Mouse (Mus musculus) liver, embryonic 14.5 days (tissue): Measurements from ENCODE around the gene E2f6.

Experiments used
- CTCF ChIP-seq: IDR thresholded peaks from 2 replicates; pipeline ENCODE4 v1.5.1; 2016; ENCODE audit warnings: antibody characterized with exemption, low read depth, control low read depth
- EP300 ChIP-seq: IDR thresholded peaks from 2 replicates; pipeline ENCODE4 v1.6.1; 2016; ENCODE audit warnings: antibody characterized with exemption, low read depth

DNA sequence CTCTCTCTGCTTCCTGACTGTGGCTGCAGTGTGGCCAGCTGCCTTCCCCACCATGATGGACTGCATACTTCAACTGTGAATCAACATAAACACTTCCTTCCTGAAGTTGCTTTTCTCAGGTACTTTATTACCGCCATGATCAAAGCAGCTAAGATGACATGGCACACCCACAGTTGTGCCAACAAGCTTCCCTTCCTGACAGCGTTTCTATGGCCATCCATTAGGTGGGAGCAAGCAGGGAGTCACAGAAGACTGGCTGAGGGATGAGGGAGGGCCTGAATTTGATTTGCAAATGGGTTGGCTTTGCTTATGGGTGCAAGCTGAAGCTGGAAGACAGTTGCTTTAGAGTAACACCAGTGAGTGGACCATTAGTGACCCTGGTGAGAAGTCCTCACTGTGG is 39.1 kb downstream of the E2f6 start:
- TF ChIP-seq CTCF (no peak), EP300 (no peak)
